Mouse (Mus musculus): ENCODE results near the gene Dnah2.

The Dnah2 gene

DNA sequence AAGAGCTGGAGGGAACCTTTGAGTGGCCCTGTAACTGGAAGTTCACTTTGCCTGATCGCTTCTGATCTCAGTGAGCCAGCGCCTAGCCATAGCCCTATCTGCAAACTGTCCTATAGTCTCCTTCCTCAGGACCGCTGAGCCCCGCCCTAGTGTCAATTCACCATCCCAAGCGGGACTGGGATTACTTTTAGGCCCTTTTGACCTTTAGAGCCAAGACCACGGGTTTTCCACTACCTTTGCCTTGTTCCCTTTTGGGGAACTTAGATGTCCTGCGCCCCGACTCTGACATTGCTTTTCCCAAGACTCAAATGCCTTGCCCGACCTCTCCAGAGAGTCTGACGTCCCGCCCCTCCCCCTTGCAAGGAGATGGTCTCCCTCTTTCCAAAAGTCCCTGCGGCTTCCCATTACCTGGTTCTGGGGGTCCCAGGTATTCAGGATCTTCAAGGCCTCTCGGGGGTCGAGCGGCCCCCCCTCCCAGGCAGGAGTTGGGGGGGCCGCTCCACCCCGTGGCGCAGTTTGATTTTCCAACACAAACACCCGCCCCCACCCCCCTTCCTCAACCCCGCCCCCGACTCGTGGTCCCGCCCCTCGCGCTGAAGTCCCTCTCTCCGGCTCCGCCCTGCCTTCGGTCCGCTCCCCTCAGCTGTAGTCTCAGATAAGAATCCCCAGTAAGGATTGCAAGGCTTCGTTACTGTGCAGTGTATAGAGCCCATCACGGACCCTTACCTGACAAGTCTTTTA lies 128.9 kb downstream of the Dnah2 start:
- DNase-seq (ENCODE audit: low spot score in 2 of 2): peak in 1 of 2 experiments; percentile 44

DNA sequence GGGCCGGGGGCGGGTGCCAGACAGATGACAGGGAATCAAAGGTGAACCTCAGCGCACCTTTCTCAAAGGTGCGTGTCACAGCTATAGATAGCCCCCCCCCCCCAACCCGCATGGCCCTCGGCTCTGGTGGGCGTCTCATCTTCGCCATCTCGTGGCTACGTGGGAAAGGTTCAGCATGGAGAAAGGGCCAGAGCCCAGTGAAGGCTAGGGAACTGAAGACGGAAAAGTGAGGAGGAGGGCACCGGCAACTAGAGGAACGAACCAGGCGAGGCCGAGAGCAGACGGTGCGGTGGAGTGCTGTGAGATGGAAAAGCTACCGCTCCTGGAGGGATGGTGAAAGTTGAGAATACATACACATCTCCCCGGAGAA lies 129.5 kb downstream of the Dnah2 start:
- DNase-seq (ENCODE audit: low spot score in 2 of 2): peak in 1 of 2 experiments; percentile 35

DNA sequence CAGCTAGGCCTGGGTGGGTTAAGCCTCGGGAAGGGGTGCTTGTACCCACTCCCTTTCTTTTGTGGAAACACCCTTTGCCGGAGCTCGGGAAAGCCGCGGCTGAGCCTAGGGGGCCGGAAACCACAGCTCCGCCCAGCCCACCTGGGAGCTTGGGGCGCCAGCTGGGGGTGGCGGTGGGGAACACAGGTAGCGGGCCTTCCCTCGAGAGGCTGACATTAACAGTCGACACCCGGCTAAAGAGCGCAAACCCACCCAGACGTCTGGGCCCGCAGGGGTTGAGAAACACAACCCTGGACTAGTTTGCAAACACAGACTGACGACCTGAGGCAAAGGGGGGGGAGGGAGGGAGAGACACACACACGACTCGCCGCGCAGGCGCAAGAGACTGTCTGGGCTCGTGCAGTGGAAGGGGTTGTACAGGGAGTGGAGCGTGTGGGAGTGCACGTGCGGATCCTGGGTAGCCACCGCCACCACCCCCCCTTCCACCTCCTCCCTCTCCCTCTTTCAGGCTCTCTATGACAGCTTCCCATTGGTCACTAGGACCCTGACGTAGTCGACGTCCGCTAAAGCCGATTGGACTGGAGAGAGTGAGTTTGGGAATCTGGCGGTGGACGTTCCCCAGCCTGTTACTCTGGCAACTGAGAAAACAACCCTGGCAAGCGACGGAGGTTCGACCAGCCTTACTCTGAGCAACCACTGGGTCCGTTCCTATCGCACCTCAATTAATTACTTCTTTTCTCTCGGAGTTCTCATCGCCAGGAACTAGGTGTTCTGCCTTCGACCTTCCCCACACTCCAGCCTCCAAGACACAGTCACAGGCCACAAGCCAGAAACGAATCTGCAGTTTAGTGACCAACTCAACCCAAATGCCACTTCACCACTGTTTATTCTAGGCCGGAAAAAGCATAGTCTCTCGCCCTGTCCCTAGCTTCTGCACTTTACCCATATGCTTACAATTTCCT lies 130.1 kb downstream of the Dnah2 start:
- peak; percentile 91 for DNase-seq (ENCODE audit: low spot score in 2 of 2)

DNA sequence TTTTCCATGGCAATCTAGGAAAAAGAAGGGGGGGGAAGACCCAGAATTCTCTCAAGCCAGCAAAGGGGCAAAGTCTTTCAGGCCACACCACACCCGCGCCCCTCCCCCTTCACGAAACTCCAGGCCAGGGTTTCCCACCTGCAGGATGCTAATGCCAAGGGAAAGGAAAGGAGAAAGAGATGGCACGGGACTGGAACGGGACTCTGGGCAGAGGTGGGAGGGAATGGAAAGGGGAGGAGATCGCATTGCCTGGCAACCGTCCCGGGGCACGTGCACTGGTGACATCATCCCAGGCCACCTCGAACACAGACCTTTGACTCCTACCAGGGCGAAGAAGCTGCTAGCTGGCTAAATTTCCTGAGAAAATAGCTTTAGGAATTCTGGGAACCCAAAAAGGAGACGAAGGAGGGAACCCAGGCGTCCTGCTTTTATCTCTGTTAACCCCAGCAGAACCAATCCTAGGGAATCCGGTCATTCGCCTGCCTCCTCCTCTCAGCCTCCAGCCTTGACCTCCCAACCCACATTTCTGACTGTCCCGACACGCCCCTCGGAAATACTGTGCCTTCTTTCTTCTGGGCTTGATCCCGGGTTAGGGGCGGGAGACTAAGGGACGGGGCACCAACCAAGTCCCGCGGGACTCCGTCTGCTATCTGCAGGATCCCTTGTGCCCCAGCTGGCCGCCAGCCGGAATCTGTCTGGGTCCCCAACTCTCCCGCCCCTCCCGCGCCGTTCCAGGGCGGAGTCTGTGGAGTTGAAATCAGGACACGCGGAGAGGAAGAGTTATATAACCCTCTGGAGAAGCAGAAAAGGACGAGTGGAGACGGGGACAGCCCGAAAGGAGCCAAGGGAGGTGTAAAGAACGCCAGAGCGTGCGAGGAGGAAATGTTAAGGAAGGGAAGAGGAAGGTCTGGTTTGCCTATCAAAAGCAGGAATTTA lies 131.2 kb downstream of the Dnah2 start:
- DNase-seq (ENCODE audit: low spot score in 2 of 2): peak; percentile 94 to 97

DNA sequence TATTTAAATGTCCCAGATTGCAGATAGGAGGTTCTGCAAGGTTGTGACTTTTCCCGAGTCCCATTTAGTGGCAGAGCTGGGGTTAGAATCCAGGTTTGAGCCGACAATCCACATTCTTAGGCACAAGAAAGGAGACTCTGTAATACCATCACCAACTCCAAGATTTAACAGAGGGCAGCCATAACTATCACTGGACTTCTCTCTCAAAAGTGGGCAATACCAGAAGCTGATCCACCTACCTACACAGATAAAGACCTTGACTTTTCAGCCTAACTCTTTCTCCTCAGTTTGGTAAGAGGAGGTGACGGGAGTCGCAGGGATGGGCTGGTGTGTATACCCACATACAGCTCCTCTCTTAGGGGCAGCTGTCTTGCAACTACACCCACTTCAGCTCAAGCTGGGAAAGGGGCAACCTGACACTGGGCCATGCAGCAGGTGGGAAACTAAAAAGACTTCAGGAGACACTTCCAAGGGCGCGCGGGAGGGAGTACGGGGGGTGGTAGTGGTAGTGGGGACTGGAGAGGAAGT lies 131.9 kb downstream of the Dnah2 start:
- DNase-seq (ENCODE audit: low spot score in 2 of 2): no peak

DNA sequence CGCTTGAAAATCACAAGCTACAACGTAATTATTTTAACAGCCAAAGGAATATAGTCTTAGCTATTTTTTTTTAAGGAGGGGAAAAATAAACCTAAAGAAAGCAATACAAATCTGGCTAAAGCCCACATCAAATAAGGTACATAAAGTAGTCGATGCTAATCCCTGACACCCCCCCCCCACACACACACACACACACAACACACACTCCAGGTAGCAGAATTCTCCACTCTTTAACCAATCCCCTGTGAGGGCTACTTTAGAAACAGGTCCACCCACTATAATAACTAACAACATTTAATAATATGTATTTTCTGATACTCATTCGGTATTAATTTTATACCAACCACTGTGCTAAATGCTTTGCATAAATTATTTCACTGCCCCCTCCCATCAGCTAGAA lies 132.4 kb downstream of the Dnah2 start:
- DNase-seq (ENCODE audit: low spot score in 2 of 2): no peak

DNA sequence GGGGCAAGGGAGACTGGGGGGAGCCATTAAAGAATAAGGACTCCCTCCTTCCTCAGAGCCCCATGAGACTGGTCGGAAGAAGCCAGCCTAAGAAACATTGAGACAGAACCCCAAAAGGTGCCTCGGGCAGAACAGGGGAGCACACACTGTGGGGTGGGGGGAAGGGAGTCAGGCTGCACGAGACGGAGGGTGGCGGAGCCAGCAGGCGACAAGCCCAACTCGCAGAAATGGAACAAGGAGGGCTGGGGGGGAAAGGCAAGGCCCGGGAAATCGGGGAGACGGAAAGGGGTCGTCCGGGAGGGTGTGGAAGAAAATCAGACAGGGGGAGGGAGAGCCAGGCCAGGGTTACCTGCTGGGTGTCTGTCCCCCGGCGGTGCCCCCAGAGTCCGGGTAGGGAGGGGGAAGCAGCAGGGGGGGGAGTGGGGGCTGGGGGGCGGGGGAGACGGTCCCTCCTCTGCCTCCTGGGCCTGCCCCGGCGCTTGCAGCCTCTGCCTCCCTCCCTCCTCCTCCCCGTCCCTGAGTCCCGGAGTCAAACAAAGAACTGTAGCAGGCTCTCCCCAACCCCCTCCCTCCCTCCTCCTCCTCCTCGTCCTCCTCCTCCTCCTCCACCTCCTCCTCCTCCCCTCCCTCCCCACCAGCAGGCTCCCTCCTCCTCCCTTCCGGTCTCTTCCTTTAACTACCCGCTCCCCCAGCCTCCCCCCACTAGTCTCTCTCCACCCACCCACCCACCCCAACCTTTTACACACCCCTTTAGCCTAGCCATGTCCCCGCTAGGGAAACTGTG lies 133.1 kb downstream of the Dnah2 start:
- DNase-seq (ENCODE audit: low spot score in 2 of 2): peak in 1 of 2 experiments; percentile 51

DNA sequence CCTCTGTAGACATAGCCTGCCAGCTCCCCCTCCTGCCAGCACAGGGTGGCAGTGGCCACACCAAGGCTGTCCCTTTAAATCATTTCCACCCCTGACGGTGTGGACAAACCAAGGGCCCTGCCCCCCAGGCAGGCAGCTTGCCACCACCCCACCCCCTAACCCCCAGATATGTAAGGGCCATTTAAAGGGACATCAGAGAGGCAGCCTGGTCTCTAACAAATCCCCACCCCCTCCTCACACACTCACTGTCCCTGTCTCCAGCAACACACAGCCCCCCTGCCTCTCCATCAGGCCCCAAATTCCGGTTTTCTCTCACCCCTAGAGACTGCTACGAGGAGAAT lies 133.6 kb downstream of the Dnah2 start:
- DNase-seq (ENCODE audit: low spot score in 2 of 2): peak in 1 of 2 experiments; percentile 63

DNA sequence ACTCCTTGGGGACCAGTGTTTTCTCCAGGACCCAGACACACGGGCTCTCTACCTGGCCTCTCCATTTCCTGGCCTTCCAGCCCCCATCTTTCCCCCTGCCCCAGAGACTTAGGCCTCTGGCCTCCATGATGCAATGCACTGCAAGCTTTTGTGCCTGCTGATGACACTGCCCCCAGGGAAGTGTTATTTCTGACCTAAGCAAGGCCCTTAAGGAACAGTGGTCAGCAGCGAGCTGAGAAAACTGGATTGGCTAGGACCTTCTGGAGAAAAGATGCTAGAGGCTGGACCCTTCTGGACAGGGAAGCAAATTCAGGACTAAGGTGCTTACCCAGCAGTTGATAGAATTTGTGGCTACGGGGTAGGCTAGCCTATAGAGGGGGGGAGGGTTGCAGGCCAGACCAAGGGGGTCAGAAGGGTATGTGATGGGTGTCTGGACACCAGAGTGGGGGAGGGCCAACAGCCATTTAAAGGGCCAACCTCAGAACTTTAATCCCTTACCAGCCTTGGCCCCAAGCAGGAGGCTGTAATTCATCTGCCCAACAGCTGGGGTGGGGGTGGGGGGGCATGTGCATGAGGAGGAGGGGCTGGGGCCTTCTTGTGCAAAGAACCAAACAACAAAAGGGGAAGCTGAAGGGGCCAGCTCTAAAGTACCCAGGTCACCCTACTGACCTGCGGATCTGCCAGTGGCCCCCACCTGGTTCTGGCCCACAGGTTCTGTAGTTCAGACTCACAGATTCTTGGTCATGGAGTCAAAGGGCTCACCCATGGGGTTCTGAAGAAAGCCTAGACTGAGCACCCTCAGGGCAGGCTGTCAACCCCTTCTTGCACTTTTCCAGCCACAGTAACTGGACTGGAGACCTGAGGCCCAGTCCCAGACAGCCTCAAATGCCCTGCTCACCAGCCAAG lies 134.2 kb downstream of the Dnah2 start:
- peak in 1 of 2 experiments; percentile 15 for DNase-seq (ENCODE audit: low spot score in 2 of 2)

DNA sequence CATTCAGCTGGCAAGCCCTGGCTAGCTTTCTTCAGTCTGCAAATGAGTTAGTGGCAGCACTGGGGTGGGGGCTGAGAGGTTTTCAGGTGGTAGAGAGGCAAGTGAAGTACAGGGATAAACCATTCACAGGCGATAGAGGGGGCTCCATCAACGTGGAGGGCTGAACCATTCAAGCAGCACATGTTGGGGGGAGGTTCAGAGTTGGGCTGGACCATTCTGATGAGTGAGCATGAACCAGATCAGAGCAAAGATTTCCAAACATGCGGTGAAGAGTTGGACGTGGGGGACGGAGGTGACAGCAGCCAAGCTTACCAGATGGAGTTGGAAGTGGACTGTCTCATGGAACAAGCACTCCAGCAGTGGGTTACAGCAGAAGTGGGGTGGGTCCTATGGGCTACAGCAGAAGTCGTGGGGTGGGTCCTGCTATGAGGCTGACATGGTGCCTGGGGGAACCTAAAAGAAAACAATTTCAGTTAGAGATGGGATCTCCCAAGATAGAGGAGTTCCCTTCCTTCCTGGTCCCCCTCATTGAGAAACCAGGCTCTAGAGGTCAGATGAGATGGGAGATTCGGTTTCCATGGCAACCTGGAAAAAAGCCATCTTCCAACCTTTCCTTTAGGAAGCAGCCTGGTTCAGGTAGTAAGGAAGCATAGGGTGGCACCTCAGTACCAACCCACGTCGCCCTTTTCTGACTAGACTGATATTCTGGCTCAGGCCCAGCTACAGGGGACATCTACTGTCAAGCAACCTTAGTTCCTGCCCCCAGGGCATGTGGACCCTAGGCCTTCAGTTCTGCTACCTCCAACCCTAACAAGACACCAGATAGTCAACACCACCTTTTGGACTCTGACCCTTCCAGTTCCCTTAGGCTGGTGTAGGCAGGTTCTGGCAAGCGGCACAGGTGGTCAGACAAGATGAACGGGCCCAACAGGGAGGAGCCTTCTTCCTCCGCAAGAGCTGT lies 135.4 kb downstream of the Dnah2 start, which contains the start of gene Kdm6b:
Gene Kdm6b, minus strand, starts transcription at position 455 of the 961 bp plus-strand sequence.
- no peak for DNase-seq (ENCODE audit: low spot score in 2 of 2)

DNA sequence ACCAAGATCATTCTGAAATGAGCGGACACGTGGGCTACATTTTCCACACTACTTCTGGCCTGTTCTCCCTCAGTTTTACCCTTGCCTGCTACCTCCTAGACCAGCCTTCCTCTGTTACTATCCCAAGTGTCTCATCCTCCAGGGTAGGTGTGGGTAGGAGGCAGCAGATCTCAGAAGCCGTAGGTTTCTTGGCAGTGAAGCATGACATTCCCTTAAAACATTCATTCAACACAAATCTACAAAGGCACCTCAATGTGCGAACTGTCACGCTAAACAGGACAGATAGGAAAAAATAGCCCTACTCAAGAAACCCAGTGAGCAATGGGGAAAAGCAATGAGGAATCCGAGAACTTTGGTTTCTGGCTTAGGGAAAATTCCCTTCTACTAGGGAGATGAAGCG lies 136.4 kb downstream of the Dnah2 start:
- DNase-seq (ENCODE audit: low spot score in 2 of 2): no peak

DNA sequence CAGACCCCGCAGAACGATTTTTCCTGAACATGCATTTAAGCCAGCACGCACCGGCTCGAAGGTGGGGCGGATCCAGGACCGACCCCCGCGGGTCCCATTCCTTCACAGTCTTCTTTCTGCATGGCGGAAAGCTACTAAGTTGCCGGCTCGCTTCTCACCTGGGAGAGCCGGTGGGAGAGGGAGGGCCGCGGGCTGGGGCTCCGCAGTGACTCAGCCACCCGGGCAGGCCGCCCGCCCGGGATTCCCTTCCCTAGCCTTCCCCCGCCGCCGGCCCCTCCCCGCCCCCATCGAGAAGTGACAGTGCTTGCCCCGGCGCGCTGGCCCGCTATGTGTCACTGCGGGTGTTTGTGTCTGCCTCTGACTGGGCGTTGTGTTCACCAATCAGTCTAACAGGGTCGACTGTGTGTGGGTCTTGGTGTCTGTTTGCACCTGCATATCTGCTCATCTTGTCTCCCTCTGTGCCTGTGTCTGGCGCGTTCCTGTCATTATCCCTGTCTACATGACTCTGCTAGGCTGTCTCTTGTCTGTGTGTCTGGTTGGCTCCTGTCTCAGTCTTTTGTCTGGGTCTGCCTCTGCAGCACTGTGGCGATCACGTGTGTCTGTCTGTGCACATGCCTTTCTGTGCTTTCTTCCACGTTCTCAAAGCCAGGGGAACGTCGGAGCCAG lies 137.2 kb downstream of the Dnah2 start:
- no peak for DNase-seq (ENCODE audit: low spot score in 2 of 2)

DNA sequence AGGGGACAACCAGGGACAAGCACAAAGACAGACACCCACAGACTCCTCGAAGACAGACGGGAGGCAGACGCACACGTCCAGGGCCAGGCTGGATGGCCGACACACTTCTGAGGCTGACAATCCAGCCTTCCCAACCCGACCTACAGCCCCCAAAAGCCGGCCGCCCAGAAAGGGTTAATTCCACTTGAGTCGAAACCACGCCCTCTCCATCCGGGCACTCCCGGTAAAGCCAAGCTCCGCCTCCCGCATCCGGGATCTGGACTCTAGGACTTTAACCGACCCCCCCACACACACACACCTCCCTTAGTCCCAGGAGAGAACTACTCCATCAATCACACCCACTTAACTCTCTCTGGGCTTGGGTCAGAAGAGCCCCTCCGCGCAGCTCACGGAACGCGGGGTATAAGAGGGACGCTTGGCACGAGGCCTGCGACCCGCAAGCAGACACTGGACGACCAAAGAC lies 137.8 kb downstream of the Dnah2 start:
- DNase-seq (ENCODE audit: low spot score in 2 of 2): peak; percentile 91 to 98

DNA sequence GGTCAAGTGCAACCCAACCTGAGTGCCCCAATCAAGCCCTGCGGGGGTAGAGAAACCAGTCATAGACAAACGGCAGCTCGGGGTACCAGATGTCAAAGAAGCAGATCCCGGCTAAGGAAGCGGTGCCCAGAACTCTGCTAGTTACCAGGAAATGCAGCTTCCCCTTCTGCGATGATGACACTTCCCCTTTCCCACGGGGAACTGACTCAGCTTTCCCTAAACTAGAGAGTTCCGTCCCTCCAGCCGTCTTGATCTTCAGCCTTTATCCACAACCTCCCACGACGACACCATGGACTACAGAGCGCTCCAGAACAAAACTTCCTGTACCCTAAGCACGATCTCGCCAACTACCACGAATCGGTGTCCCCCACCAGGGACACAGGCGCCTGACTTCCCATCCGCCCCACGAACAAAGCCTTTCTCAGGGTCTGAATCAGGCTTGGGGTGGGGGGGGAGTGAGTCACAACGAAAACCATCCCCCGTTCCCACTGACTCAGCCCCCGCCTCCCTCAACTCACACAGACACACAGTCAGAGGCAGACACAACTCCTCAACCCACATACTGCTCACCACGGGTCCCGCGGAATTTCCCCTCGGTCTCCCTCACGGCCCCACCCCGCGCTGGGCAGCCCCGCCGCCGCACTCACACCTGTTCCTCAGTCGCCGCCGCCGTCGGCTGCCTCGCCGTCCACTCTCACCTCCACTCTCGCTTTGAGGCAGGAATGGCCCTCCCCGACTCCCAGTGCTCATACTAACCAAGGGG lies 138.4 kb downstream of the Dnah2 start:
- DNase-seq (ENCODE audit: low spot score in 2 of 2): no peak

DNA sequence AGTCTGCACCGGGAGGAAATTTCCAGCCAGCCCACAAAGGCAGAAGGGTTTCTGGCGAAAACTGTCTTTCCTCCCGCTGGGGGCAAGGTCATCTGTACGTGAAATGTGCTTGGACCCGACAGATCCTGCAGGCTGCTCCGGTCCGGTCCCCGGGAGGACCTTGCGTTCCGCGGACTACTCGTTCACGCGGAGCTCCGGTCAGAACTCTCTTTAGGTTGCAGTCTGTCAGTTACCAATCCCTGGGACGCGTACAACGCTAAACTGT lies 138.9 kb downstream of the Dnah2 start:
- DNase-seq (ENCODE audit: low spot score in 2 of 2): no peak

DNA sequence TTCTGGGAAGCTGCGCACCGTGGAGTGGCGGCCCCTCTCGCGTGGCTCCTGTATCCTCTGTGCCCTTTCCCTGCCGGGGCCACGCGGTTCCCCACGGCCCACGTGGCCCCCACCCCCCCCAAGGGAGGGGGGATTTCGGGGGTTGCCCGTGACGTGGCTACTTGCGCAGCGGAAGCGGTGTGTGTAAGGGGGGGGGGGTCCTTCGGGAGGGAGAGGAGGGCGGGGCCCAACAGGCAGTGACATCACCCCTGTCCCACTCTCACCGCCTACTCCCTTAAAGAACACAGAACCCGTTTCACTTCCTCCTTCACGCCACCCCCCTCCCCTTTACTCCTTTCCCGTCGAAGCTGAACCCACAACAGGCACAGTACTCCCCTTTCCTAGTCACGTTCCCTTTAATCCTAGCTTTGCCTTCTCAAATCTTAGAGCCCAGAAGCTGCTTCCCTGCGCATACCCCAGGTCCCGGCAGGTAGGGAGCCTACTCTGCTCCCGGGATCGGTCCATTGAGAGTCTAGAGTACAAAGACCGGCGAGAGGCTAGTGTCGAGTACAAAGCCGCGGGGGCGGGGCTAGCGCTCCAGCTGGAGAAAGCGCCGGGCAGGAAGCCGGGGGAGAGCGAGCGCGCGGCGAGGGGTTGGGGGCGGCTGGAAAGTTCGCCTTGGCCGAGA lies 139.4 kb downstream of the Dnah2 start:
- DNase-seq (ENCODE audit: low spot score in 2 of 2): peak in 1 of 2 experiments; percentile 73

Data from urinary bladder, postnatal 4 days (tissue).